ENCODE assay signal across 19 mouse cellular contexts in the genomic region with DNA sequence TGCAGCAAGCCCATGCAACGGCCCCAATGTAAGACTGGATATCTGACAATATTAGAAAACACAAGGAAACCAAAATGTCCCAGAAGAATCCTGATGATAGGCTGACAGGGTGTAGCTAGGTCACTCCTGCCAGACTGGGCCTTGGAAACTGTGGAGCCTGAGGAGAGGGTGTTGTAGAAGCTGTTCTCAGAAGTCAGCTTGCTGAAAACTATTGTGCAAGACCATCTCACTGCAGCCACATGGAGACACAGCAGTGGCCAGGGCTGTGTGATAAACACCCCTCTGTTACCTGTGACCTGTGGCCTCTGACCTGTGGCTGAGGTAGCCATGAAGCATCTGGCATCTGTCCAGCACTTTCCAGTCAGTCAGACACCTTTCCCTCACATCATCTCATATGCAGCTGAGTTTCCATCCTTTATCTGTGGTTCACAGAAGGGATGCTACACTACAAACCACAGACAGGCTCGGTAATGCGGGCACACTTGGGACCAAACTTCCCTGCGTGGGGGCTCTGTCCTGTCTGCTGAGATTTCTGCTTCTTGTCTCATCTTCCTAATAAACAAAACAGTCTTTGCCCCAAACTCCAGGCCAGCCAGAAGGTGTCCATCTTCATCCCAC. TPM values are rescaled to one million over a fixed set of nuclear protein-coding genes. Genes with fewer than 3 reads are reported as not detected.
A peak's percentile ranks its signal among the peaks of the same experiment; 100 is the strongest.
DNase-seq lines count a peak whose midpoint lies in the region; ATAC-seq and TF ChIP-seq lines count a peak whose summit lies in the region.
"Had no signal": no experiment of that assay in that cellular context is flagged by ENCODE, and none has a peak within 500 bp of the region (broad histone marks: within the 10 kb centered on the region; RNA-seq: fewer than 3 reads in every experiment).

No protein-coding gene starts in this region.

- peak overlapping the region; percentile 65; the same call in 1 of the 2 replicates for H3K27ac ChIP-seq in left cerebral cortex, adult 2 months
- no peak overlapping the region for H3K27ac ChIP-seq in heart, embryonic 11.5 days (ENCODE audit: low read depth, low read length)
- H3K27ac ChIP-seq: forebrain, embryonic 10.5 days; heart, adult 2 months; hindbrain, embryonic 12.5 days; limb, embryonic 13.5 days; midbrain, embryonic 10.5 days; neural tube, embryonic 12.5 days had no signal

- peak; percentile 30 for ATAC-seq in CD4-positive, CD25-positive, alpha-beta regulatory T cell, adult 4 months
- peak; percentile 31 for ATAC-seq in inflammation-experienced regulatory T-cells, adult 6 months
- no peak for ATAC-seq in heart, embryonic 11.5 days (replicated peaks; ENCODE audit: insufficient number of reproducible peaks, low FRiP score, low TSS enrichment)
- ATAC-seq: intestine, postnatal 0 days had no signal

- no peaks in the 10 kb centered on the region for H3K9me3 ChIP-seq in heart, embryonic 11.5 days (replicated peaks; ENCODE audit: control insufficient read depth, low read length)
- H3K9me3 ChIP-seq: forebrain, embryonic 10.5 days; hindbrain, embryonic 12.5 days; limb, embryonic 13.5 days; midbrain, embryonic 10.5 days; neural tube, embryonic 12.5 days had no signal

- 70% methylated on average over 4 of the region's 4 CpGs for whole genome bisulfite sequencing in heart, embryonic 11.5 days (ENCODE audit: insufficient replicate concordance)

- H3K4me2 ChIP-seq in heart, embryonic 11.5 days, result no peak overlapping the region
- H3K4me2 ChIP-seq: hindbrain, embryonic 12.5 days; limb, embryonic 13.5 days; neural tube, embryonic 12.5 days had no signal

- no peak overlapping the region for H3K9ac ChIP-seq in heart, embryonic 11.5 days (ENCODE audit: low read depth, low read length)
- H3K9ac ChIP-seq: hindbrain, embryonic 12.5 days; limb, embryonic 13.5 days; neural tube, embryonic 12.5 days had no signal

- DNase-seq in adrenal gland, adult 2 months, result peak; percentile 14
- no peak for DNase-seq in adrenal gland, postnatal 4 days (ENCODE audit: low spot score in 2 of 2)
- DNase-seq in left cerebral cortex, adult 2 months (ENCODE audit: extremely low spot score in 1 of 2, low spot score in 2 of 2), result no peak
- no peak for DNase-seq in left cerebral cortex, postnatal 14 days (ENCODE audit: low spot score in 2 of 2)
- DNase-seq in cerebellum, adult 18-20 months, result no peak
- DNase-seq: adrenal gland, postnatal 25 days; cerebellum, adult 9-11 months; kidney, postnatal 14 days; lung, adult 2 months had no signal

- intact Hi-C loops in left cerebral cortex, adult 2 months (cut with DNase I), result loop anchor here (1.0 to 5.0 kb wide), 4 partner anchors 82 to 181 kb away; no protein-coding TSS in a partner anchor
- intact Hi-C loops in left cerebral cortex, postnatal 14 days (cut with DNase I), result no loop called here

- no peaks in the 10 kb centered on the region for H3K36me3 ChIP-seq in heart, embryonic 11.5 days (ENCODE audit: control insufficient read depth, insufficient read depth, low read length)
- H3K36me3 ChIP-seq: forebrain, embryonic 10.5 days; hindbrain, embryonic 12.5 days; limb, embryonic 13.5 days; midbrain, embryonic 10.5 days; neural tube, embryonic 12.5 days had no signal

- H3K4me1 ChIP-seq in heart, embryonic 11.5 days (ENCODE audit: control insufficient read depth, insufficient read depth, low read length), result peaks cover 21% of the 10 kb centered on the region
- H3K4me1 ChIP-seq: neural tube, embryonic 12.5 days had no signal

- no peak for TF ChIP-seq CTCF in left cerebral cortex, adult 2 months (IDR thresholded peaks at IDR 0.05)

- H3K4me3 ChIP-seq in left cerebral cortex, adult 2 months, result no peak overlapping the region
- H3K4me3 ChIP-seq in heart, embryonic 11.5 days (ENCODE audit: low read depth, low read length), result no peak overlapping the region
- H3K4me3 ChIP-seq: forebrain, embryonic 10.5 days; heart, adult 2 months; hindbrain, embryonic 12.5 days; limb, embryonic 13.5 days; midbrain, embryonic 10.5 days; neural tube, embryonic 12.5 days had no signal

- H3K27me3 ChIP-seq in heart, embryonic 11.5 days (ENCODE audit: control insufficient read depth, insufficient read depth, low read length), result no peaks in the 10 kb centered on the region
- H3K27me3 ChIP-seq: hindbrain, embryonic 12.5 days; limb, embryonic 13.5 days; neural tube, embryonic 12.5 days had no signal

RNA-seq across cellular contexts. Expression of a gene that starts 36.5 kb away (rescaled TPM):
- 10 to 100 TPM; 23.5 to 25.7 TPM for total RNA-seq in adrenal gland, adult 2 months (2021)
- 0.88 and 1.4 TPM in 2 replicates for polyA plus RNA-seq in adrenal gland, adult 2 months (2012; rRNA removed)
- 1 to 10 TPM in 1 of 2 experiments, under 1 TPM in 1; 0.90 to 1.5 TPM for total RNA-seq in adrenal gland, postnatal 4 days (2021)
- total RNA-seq in left cerebral cortex, adult 2 months (2021), result under 1 TPM; 0.32 to 0.58 TPM
- under 1 TPM; 0.13 to 0.93 TPM for total RNA-seq in left cerebral cortex, postnatal 14 days (2021)
- polyA plus RNA-seq in CD4-positive, CD25-positive, alpha-beta regulatory T cell, adult 4 months (2017; shearing (Covaris generic)), result 10 to 100 TPM; 14.8 to 22.6 TPM
- polyA plus RNA-seq in inflammation-experienced regulatory T-cells, adult 6 months (2017; shearing (Covaris generic)), result 10 to 100 TPM; 17.4 to 19.8 (median 17.8) TPM
- polyA plus RNA-seq in heart, embryonic 11.5 days (2014; fragmentation: Nextera tagmentation; extraction: Ambion mirVana), result 0.03 TPM in 1 of 2 replicates, not detected in the other
- polyA plus RNA-seq: forebrain, embryonic 10.5 days; midbrain, embryonic 10.5 days had no signal

Comparison
In these comparisons a context has a peak if more than half of its experiments do, and no peak if none do; other contexts are left out.
1. RNA of a gene that starts 36.5 kb away (total RNA-seq): 23.5 to 25.7 TPM in adrenal gland, adult 2 months; 0.90 to 1.5 TPM in adrenal gland, postnatal 4 days, 0.13 to 0.93 TPM in left cerebral cortex, postnatal 14 days and 0.32 to 0.58 TPM in left cerebral cortex, adult 2 months; every median in the first group is over 4 times any median in the second.